Mouse (Mus musculus): ENCODE results near the gene Tubb1. TPM values are rescaled to one million over a fixed set of nuclear protein-coding genes. Genes with fewer than 3 reads are reported as not detected.
A peak's percentile ranks its signal among the peaks of the same experiment; 100 is the strongest.

The Tubb1 gene
- polyA plus RNA-seq (2017; shearing (Covaris generic)): under 1 TPM in 1 of 3 experiments, not detected in 2; 0.25 TPM

GRCm38 (mm10) chr2:174450353-174450752 is at the start of gene Tubb1:
Tubb1 (plus strand) TSS chr2:174450695.
- ATAC-seq: no peak

- no peak for ATAC-seq
Observed at GRCm38 (mm10) chr2:174410222-174410621, 40.3 kb upstream of the Tubb1 start.

- no peak for ATAC-seq
Observed at GRCm38 (mm10) chr2:174413127-174413526, 37.4 kb upstream of the Tubb1 start.

GRCm38 (mm10) chr2:174415001-174415730 is 35.3 kb upstream of the Tubb1 start:
- no peak for ATAC-seq

GRCm38 (mm10) chr2:174415731-174416310 is 34.7 kb upstream of the Tubb1 start, which contains the start of gene Nelfcd:
Nelfcd (plus strand) TSS chr2:174415804.
- ATAC-seq: peak; percentile 99

GRCm38 (mm10) chr2:174421107-174421506 is 29.4 kb upstream of the Tubb1 start:
- ATAC-seq: no peak

GRCm38 (mm10) chr2:174424301-174425085 is 26.0 kb upstream of the Tubb1 start:
- no peak for ATAC-seq

- no peak for ATAC-seq
Observed at GRCm38 (mm10) chr2:174426856-174427255, 23.6 kb upstream of the Tubb1 start.

GRCm38 (mm10) chr2:174428076-174428835 is 22.2 kb upstream of the Tubb1 start:
- no peak for ATAC-seq

- ATAC-seq: no peak
Observed at GRCm38 (mm10) chr2:174428996-174429591, 21.4 kb upstream of the Tubb1 start.

GRCm38 (mm10) chr2:174434943-174435342 is 15.6 kb upstream of the Tubb1 start:
- no peak for ATAC-seq

- no peak for ATAC-seq
Observed at GRCm38 (mm10) chr2:174436076-174436701, 14.3 kb upstream of the Tubb1 start.

GRCm38 (mm10) chr2:174436916-174437696 is 13.4 kb upstream of the Tubb1 start:
- no peak for ATAC-seq

GRCm38 (mm10) chr2:174437697-174437982 is 12.9 kb upstream of the Tubb1 start:
- no peak for ATAC-seq

GRCm38 (mm10) chr2:174438181-174438580 is 12.3 kb upstream of the Tubb1 start:
- no peak for ATAC-seq

- ATAC-seq: peak; percentile 70
Observed at GRCm38 (mm10) chr2:174438737-174439449, 11.6 kb upstream of the Tubb1 start, which contains the start of gene Ctsz. Ctsz (minus strand) TSS chr2:174439039.

GRCm38 (mm10) chr2:174439450-174439838 is 11.1 kb upstream of the Tubb1 start:
- no peak for ATAC-seq

GRCm38 (mm10) chr2:174439961-174440360 is 10.5 kb upstream of the Tubb1 start:
- no peak for ATAC-seq

GRCm38 (mm10) chr2:174441898-174442297 is 8.6 kb upstream of the Tubb1 start:
- no peak for ATAC-seq

- no peak for ATAC-seq
Observed at GRCm38 (mm10) chr2:174442460-174442859, 8.0 kb upstream of the Tubb1 start.

Data from inflammation-experienced regulatory T-cells, adult 6 months (primary cell).